Mouse (Mus musculus): Measurements from ENCODE around the gene Napsa.

DNA sequence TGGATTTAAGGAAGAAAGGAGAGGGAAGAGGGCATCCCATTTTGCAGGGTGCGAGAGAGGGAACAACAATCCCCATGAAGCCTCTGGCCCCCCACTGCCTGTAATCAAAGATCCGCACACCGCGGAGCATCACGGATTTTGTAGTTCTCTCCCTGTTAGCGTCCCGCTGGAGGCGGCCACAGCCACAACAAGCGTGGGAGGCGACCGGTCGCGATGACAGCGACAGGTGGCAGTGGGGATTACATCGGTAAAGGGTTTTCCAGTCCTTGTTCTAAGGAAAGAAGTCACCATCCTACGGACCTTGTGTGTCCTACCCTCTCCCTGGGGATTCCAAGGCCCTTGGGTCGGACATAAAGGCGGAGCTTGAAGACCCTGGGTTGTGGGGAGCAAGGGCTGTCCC lies 14.8 kb downstream of the Napsa start:
- TF ChIP-seq CTCF (IDR thresholded peaks at IDR 0.05; ENCODE audit: insufficient read depth, low read depth, low read length) (no peak), POLR2A (IDR thresholded peaks at IDR 0.05; ENCODE audit: insufficient read depth, low read depth, low read length) (no peak)
